In genomic region chr1:73621121-73621520, GRCm38 (mm10) we compare ENCODE assay signal across 2 mouse cellular contexts.
A peak's percentile ranks its signal among the peaks of the same experiment; 100 is the strongest.
DNase-seq lines count a peak whose midpoint lies in the region; TF ChIP-seq lines count a peak whose summit lies in the region.
"Not testable (repeated sequence)": the region's sequence is repeated elsewhere in the genome, so short reads cannot be mapped to it uniquely, and the experiment has no call there.

No protein-coding gene starts in this region.

- not testable (repeated sequence) for H3K4me3 ChIP-seq in kidney, adult 2 months (ENCODE audit: insufficient read depth, low read depth, low read length)

- H3K27me3 ChIP-seq in kidney, adult 2 months (replicated peaks; ENCODE audit: control insufficient read depth, insufficient read depth, low read length): not testable (repeated sequence)

- WGBS in kidney, adult 2 months: 45% methylated on average over 5 of the region's 5 CpGs

- peak; percentile 54 for DNase-seq in kidney, adult 2 months
- DNase-seq in kidney, adult 9 months: peak; percentile 57

- TF ChIP-seq POLR2A in kidney, adult 2 months (IDR thresholded peaks at IDR 0.05; ENCODE audit: low read depth, low read length): not testable (repeated sequence)

- H3K36me3 ChIP-seq in kidney, adult 2 months (ENCODE audit: control insufficient read depth, insufficient read depth, low read length): not testable (repeated sequence)

- TF ChIP-seq CTCF in kidney, adult 2 months (conservative IDR thresholded peaks at IDR 0.05; ENCODE audit: insufficient read depth, insufficient read length, low read depth, low read length): not testable (repeated sequence)

- not testable (repeated sequence) for H3K4me1 ChIP-seq in kidney, adult 2 months (ENCODE audit: control insufficient read depth, insufficient read depth, low read length)

- H3K27ac ChIP-seq in kidney, adult 2 months (ENCODE audit: insufficient read depth, low read depth, low read length): not testable (repeated sequence)
